Mouse (Mus musculus) small intestine, adult 2 months (tissue): Measurements from ENCODE around the gene Ccm2l. TPM values are rescaled to one million over a fixed set of nuclear protein-coding genes. Genes with fewer than 3 reads are reported as not detected.

ENCODE experiments used
- H3K27ac ChIP-seq: fragments of 200-500 bp; 2 replicates; pipeline ENCODE4 v1.5.1; 2012; ENCODE audit warnings: low read depth, low read length, control low read depth, inconsistent platforms; ENCODE audit not compliant: insufficient read depth
- H3K27me3 ChIP-seq: fragments of 200-500 bp; 2 replicates; pipeline ENCODE4 v1.6.1; 2012; ENCODE audit warnings: mild to moderate bottlenecking, moderate library complexity, low read length, inconsistent platforms; ENCODE audit not compliant: control insufficient read depth, insufficient read depth
- H3K36me3 ChIP-seq: fragments of 200-500 bp; 2 replicates; pipeline ENCODE4 v1.6.1; 2012; ENCODE audit warnings: mild to moderate bottlenecking, low read length, control low read depth, inconsistent platforms; ENCODE audit not compliant: control insufficient read depth, insufficient read depth
- H3K4me1 ChIP-seq: fragments of 200-500 bp; 2 replicates; pipeline ENCODE4 v1.6.1; 2012; ENCODE audit warnings: low read length, inconsistent platforms, mixed read lengths; ENCODE audit not compliant: control insufficient read depth, insufficient read depth, insufficient read length
- H3K4me3 ChIP-seq: fragments of 200-500 bp; 2 replicates; pipeline ENCODE4 v1.5.1; 2012; ENCODE audit warnings: low read depth, mild to moderate bottlenecking, control low read depth, inconsistent platforms, low read length, moderate library complexity
- CTCF ChIP-seq: fragments of 200-500 bp; IDR thresholded peaks from 2 replicates; pipeline ENCODE4 v1.5.1; 2012; ENCODE audit warnings: low read depth, mild to moderate bottlenecking, control low read depth, inconsistent platforms, low read length, moderate library complexity, mixed read lengths; ENCODE audit not compliant: insufficient replicate concordance, insufficient read length; ENCODE audit errors: extremely low read depth
- POLR2A ChIP-seq: fragments of 200-500 bp; IDR thresholded peaks from 2 replicates; pipeline ENCODE4 v1.6.1; 2012; ENCODE audit warnings: low read depth, mild to moderate bottlenecking, control low read depth, inconsistent platforms, low read length, moderate library complexity
- WGBS: fragments of 180-500 bp; shearing (Covaris S2); methylation state at CpG from one replicate; pipeline ENCODE4 v1.1.7; 2018; 5-methylcytosine and 5-hydroxymethylcytosine counted together
- polyA plus RNA-seq: library from polyadenylated mRNA; depleted of rRNA; stranded (reverse); fragments of >200 nt; gene quantifications from 2 replicates; pipeline ENCODE4 v1.2.3, GENCODE M21; 2012; rRNA removed

Ccm2l gene
- polyA plus RNA-seq, 1 experiment, result 9.2 TPM

DNA sequence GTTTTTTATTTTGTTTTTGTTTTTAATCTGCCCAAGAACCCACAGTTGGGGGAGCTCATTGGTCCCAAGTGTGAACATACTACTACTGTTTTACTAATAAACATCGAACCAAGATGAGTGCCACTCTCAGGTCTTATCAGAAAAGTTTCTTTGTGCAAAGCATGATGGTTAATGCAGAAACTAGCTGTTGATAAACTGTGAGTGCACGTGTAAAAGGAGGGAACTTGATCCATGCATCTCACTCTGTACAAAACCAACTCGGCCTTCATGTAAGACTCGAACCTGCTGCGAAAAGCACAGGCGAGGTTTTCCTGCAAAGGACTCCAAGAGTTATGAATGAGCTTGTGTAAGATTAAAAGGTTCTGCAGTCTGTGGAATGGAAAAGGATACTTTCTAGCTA is 53.7 kb downstream of the Ccm2l start:
- Histone ChIP-seq H3K27ac (no peak overlapping the region), H3K4me1 (no peaks in the 10 kb centered on the region; the same call in 1 of the 2 replicates), H3K36me3 (no peaks in the 10 kb centered on the region), H3K4me3 (no peak overlapping the region), H3K27me3 (no peaks in the 10 kb centered on the region)
- 80% methylated on average over 6 of the region's 6 CpGs for WGBS
- TF ChIP-seq CTCF (no peak), POLR2A (no peak)

DNA sequence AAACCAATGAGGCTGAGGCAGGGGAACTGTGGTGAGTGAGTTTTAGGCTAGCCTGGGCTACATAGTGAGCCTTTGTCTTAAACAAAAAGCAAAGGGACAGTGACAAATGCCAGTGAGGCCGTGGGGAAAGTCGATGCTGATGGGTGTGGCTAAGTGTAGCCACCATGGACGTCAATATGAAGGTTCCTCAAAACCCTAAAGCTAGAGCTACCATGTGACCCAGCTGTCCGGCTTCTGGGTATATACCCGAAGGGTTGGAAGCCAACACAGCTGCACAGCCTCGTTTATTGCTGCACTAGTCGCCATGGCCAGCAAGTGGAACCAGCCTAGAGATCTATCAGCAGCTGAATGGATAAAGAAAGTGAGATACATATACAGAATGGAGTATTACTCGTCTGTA is 54.4 kb downstream of the Ccm2l start:
- H3K27me3 ChIP-seq, result no peaks in the 10 kb centered on the region
- H3K4me3 ChIP-seq, result no peak overlapping the region
- TF ChIP-seq CTCF, result no peak
- TF ChIP-seq POLR2A, result no peak
- WGBS, result 57% methylated on average over 8 of the region's 8 CpGs
- no peaks in the 10 kb centered on the region for H3K36me3 ChIP-seq
- H3K4me1 ChIP-seq, result no peaks in the 10 kb centered on the region; the same call in 1 of the 2 replicates
- no peak overlapping the region for H3K27ac ChIP-seq

GRCm38 (mm10) chr2:153121821-153122615 is 56.3 kb downstream of the Ccm2l start:
- no peaks in the 10 kb centered on the region for H3K27me3 ChIP-seq
- 63% methylated on average over 8 of the region's 8 CpGs for WGBS
- no peaks in the 10 kb centered on the region; the same call in 1 of the 2 replicates for H3K4me1 ChIP-seq
- H3K4me3 ChIP-seq, result no peak overlapping the region
- no peaks in the 10 kb centered on the region for H3K36me3 ChIP-seq
- H3K27ac ChIP-seq, result no peak overlapping the region
- TF ChIP-seq POLR2A, result no peak
- no peak for TF ChIP-seq CTCF

- H3K4me1 ChIP-seq, result no peaks in the 10 kb centered on the region; the same call in 1 of the 2 replicates
- H3K4me3 ChIP-seq, result no peak overlapping the region
- H3K36me3 ChIP-seq, result no peaks in the 10 kb centered on the region
- 82% methylated on average over 7 of the region's 7 CpGs for WGBS
- no peaks in the 10 kb centered on the region for H3K27me3 ChIP-seq
- TF ChIP-seq POLR2A, result no peak
- no peak for TF ChIP-seq CTCF
- 0 out of 2 replicates have a peak overlapping the region, but pooled peaks have one; percentile 2 for H3K27ac ChIP-seq
Measured at GRCm38 (mm10) chr2:153122701-153123100, 56.9 kb downstream of the Ccm2l start.

DNA sequence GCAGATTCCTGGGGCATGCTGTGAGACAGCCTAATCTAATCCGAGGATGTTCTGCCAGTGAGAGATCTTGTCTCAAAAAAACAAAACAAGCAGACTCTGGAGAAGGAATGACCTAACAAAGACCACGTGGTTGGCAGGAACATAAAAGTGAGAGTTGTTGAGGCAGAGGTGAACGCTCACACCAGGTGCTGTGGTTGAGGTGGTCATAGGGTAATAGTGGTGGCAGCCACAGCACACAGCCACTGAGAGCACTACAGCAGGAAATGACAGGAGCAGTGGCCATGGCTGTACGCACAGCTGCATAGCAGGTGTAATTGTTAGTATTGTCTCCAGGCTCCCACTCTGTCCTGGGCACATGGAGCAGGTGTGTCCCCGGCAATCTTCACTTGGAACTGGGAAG is 60.1 kb downstream of the Ccm2l start:
- TF ChIP-seq POLR2A (no peak), CTCF (no peak)
- H3K4me3 ChIP-seq, result no peak overlapping the region
- no peaks in the 10 kb centered on the region for H3K27me3 ChIP-seq
- no peaks in the 10 kb centered on the region for H3K36me3 ChIP-seq
- H3K4me1 ChIP-seq, result no peaks in the 10 kb centered on the region; the same call in 1 of the 2 replicates
- WGBS, result 8% methylated on average over 5 of the region's 5 CpGs
- H3K27ac ChIP-seq, result no peak overlapping the region

GRCm38 (mm10) chr2:153131019-153131418 is 65.3 kb downstream of the Ccm2l start:
- H3K4me1 ChIP-seq, result no peaks in the 10 kb centered on the region
- no peaks in the 10 kb centered on the region; the same call in 1 of the 2 replicates for H3K36me3 ChIP-seq
- no peaks in the 10 kb centered on the region for H3K27me3 ChIP-seq
- no peak overlapping the region for H3K4me3 ChIP-seq
- WGBS, result 18% methylated on average over 6 of the region's 6 CpGs
- no peak overlapping the region for H3K27ac ChIP-seq
- TF ChIP-seq POLR2A (no peak), CTCF (0 out of 2 replicates have a peak, but pooled peaks have one; percentile 23)

Other genes with a start within 250 kb of the Ccm2l start
- 20.7 and 53.8 TPM in 2 replicates for gene Bcl2l1, start 234.2 kb upstream of the Ccm2l start, polyA plus RNA-seq
- 0.52 and 1.3 TPM in 2 replicates for gene Tpx2, start 218.0 kb upstream of the Ccm2l start, polyA plus RNA-seq
- not detected in 2 replicates for gene Mylk2, start 154.6 kb upstream of the Ccm2l start, polyA plus RNA-seq
- 1.3 and 2.6 TPM in 2 replicates for gene Foxs1, start 132.7 kb upstream of the Ccm2l start, polyA plus RNA-seq
- gene Dusp15, start 114.3 kb upstream of the Ccm2l start, polyA plus RNA-seq, result not detected in 2 replicates
- gene Ttll9, start 103.5 kb upstream of the Ccm2l start, polyA plus RNA-seq, result not detected in 2 replicates
- 11.0 and 18.4 TPM in 2 replicates for gene Pdrg1, start 50.5 kb upstream of the Ccm2l start, polyA plus RNA-seq
- 0.09 and 0.15 TPM in 2 replicates for gene Xkr7, start 34.1 kb upstream of the Ccm2l start, polyA plus RNA-seq
- 16.8 and 31.9 TPM in 2 replicates for gene Hck, start 42.5 kb downstream of the Ccm2l start, polyA plus RNA-seq
- gene Tm9sf4, start 95.3 kb downstream of the Ccm2l start, polyA plus RNA-seq, result 18.3 and 27.9 TPM in 2 replicates
- 1.7 and 2.4 TPM in 2 replicates for gene Tspyl3, start 159.5 kb downstream of the Ccm2l start, polyA plus RNA-seq
- 8.4 and 13.6 TPM in 2 replicates for gene Plagl2, start 175.5 kb downstream of the Ccm2l start, polyA plus RNA-seq
- gene Pofut1, start 175.6 kb downstream of the Ccm2l start, polyA plus RNA-seq, result 10.5 and 20.4 TPM in 2 replicates
- 2.8 and 4.9 TPM in 2 replicates for gene Kif3b, start 225.5 kb downstream of the Ccm2l start, polyA plus RNA-seq